Mouse (Mus musculus) forelimb bud, embryonic 11.5 days (tissue): ENCODE measurements at regions not wholly inside any gene's neighbourhood (a gene's known extent, or its start where the extent isn't known, plus 50 kb on each side); places are given as distances from the start of the nearest gene placed in this dataset.

Experiments used
- DNase-seq: peaks from one replicate; pipeline ENCODE4 v3.0.0-alpha.2; 2012; ENCODE audit warnings: low read depth, low spot score

- no peak for DNase-seq
Observed at GRCm38 (mm10) chr6:104916787-104917186, 424.2 kb downstream of the Cntn6 start.

- DNase-seq: no peak
Observed at GRCm38 (mm10) chr6:104922577-104922976, 430.0 kb downstream of the Cntn6 start.

- DNase-seq: no peak
Observed at GRCm38 (mm10) chr6:104926088-104926487, 433.5 kb downstream of the Cntn6 start.

- DNase-seq: no peak
Observed at GRCm38 (mm10) chr6:104930284-104930683, 437.7 kb downstream of the Cntn6 start.

GRCm38 (mm10) chr6:104932153-104932552, 439.6 kb downstream of the Cntn6 start:
- DNase-seq: no peak

GRCm38 (mm10) chr6:104939134-104939533, 446.5 kb downstream of the Cntn6 start:
- no peak for DNase-seq

GRCm38 (mm10) chr6:104974517-104974916, 481.9 kb downstream of the Cntn6 start:
- no peak for DNase-seq

GRCm38 (mm10) chr6:104984144-104984543, 491.6 kb downstream of the Cntn6 start:
- DNase-seq: no peak

GRCm38 (mm10) chr6:104989863-104990262, 497.3 kb downstream of the Cntn6 start:
- no peak for DNase-seq

GRCm38 (mm10) chr6:104990366-104990765, 497.8 kb downstream of the Cntn6 start:
- no peak for DNase-seq

- DNase-seq: no peak
Observed at GRCm38 (mm10) chr6:104999601-105000000, 507.0 kb downstream of the Cntn6 start.

GRCm38 (mm10) chr6:105020672-105021071, 528.1 kb downstream of the Cntn6 start:
- no peak for DNase-seq

GRCm38 (mm10) chr6:105021174-105021573, 528.6 kb downstream of the Cntn6 start:
- no peak for DNase-seq

- no peak for DNase-seq
Observed at GRCm38 (mm10) chr6:105066146-105066545, 573.6 kb downstream of the Cntn6 start.

- DNase-seq: peak; percentile 20
Observed at GRCm38 (mm10) chr6:105090882-105091281, 586.6 kb upstream of the Cntn4 start.
